Mouse (Mus musculus) spleen, adult 12 weeks (tissue): ENCODE measurements at regions not wholly inside any gene's neighbourhood (a gene's known extent, or its start where the extent isn't known, plus 50 kb on each side); places are given as distances from the start of the nearest gene placed in this dataset.
"Not testable (repeated sequence)": the region's sequence is repeated elsewhere in the genome, so short reads cannot be mapped to it uniquely, and the experiment has no call there.

ENCODE experiments used
- DNase-seq: peaks from one replicate; pipeline ENCODE4 v3.0.0; 2022; ENCODE audit warnings: low spot score

DNA sequence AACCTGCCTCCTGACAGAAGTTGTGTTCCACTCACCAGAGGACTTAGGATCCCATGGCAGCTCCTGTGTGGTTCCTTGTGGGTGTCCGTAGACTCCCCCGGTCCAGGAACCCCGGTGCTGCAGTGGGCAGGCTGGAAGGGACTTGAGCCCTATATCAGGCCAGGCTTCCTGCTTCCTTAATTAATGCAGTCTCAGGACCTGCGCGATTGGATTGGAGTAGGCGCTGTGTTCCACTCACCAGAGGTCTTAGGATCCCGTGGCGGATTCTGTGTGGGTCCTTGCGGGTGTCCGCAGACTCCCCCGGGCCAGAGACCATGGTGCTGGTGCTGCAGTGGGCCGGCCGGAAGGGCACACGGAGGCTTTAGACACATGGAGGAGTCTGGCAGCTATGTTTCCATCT lies 288.7 kb downstream of the Fut8 start:
- DNase-seq, result not testable (repeated sequence)

DNA sequence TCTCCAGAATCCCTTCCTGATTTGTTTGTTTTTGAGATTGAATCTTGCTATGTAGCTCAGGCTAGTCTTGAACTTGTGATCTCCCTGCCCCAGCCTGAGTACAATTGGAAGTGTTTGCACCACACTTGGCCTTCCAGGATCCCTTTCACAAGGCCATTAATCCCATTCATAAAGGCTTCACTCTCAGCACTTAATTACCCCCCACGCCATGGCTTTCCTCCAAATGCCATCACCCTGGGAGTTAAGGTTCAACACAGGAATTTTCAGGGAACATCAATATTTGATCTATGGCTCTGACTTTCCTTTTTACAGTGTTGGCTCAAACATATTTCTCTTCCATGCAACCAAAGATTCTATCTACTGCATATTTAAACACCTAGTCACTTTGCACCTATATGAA lies 289.6 kb downstream of the Fut8 start:
- no peak for DNase-seq

DNA sequence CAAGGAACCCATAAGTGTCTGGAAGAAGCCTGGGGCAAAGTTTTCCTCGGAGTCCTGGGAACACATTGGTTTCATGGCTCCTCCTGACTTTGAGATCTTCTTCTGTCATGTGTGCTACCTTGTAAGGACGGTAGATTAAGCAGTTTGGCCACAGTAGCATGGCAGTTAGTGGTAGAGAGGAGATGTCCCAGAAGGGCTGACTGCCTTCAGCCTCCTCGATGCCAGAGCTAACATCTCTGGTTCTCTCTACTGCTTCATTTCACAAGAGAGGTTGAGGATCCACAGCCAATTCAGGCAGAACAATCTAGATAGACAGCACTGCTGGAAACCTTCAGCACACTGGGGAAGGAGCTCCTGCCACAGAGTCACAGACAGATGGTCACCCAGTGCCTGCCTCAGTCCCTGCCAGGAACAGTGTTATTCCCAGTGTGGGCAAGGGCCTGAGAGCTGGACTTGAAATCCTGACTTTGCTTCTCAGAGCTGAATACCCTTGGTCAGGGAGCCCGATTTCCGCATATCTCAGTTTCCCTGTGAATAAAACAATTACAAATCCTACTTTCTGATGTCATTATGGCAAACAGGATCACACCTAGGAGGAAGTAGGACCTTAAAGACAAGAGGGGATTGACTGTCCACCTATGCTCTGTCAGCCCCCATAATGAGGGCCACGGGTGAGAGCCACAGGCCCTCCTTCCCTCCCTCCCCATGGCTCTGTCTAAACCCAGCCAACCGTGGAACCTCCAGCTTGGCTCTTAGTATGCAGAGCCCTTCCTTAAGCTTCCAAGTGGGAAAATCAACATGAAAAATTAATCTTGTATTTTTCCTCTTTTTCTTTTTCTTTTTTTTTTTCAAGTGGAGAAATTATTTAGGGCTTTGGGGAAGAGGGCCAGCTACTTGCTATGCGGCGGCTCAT lies 290.3 kb downstream of the Fut8 start:
- no peak for DNase-seq

DNA sequence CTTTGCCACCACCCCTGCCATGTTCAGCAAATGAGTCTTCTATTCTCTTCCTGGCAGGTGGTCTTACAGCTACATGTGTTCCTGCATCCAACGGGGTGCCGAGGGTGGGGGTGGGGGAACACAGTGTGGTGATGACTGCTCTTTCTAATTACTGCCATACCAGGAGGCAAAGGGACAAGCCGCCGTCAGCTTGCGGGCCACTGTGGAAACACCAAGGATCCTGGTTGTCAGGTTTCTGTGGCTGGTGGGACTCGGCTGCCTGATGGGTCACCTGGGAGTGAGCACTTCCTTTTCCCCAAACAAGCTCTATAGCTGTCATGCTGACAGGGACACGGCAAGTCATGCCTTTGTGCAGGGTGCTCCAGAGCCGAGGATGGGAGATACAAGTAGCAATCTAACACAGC lies 290.9 kb downstream of the Fut8 start:
- no peak for DNase-seq

DNA sequence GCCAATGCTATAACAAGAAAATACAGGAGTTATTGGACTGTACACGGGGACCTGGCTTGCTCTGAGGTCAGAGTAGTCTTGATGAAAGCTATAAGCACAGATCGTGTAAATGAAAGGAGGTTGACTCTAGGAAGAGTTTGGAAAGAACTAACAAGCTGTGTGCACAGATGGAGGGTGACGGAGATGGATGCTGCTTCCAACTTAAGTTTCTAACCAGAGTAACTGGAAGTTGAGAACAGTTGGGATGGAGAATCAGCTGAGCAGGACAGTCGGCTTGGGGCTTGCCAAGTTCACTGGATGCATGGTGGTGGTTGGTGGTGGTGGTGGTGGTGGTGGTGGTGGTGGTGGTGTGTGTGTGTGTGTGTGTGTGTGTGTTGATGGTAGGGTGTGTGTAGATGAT lies 291.5 kb downstream of the Fut8 start:
- no peak for DNase-seq

DNA sequence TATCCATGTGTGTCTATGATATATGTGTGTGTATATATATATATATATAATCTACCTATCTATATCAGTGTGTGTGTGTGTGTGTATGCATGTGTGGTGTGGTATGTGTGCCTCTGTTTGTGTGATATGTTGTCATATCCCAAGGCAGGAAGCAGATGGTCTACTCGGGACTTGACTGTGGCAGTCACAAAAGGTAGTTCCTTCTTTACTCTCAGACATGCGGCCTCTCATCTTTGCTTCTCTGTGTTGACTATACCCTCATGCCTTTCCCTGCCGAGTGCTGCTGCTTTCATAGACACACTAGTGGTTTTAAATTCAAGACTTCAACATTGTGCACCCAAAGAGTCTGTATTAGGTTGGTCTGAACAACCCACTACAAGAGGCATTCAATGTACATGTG lies 292.0 kb downstream of the Fut8 start:
- no peak for DNase-seq

DNA sequence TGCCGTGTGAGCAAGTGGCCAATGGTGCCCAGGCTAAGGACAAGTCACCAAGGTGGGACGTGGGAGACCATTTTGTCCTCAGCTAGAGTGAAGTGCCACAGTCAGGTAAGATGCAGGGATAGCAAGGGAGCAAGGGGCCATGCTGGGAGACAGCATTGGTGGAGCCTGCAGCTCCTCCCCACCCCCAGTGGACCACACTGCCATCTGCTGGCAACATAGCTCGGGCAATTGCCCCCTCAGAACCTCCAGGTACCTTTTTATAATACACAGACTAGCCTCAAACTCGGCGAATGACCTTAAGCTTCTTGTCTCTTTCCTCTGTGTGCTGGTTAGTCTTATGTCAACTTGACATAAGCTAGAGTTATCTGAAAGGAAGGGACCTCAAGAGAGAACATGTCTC lies 293.4 kb downstream of the Fut8 start:
- no peak for DNase-seq

DNA sequence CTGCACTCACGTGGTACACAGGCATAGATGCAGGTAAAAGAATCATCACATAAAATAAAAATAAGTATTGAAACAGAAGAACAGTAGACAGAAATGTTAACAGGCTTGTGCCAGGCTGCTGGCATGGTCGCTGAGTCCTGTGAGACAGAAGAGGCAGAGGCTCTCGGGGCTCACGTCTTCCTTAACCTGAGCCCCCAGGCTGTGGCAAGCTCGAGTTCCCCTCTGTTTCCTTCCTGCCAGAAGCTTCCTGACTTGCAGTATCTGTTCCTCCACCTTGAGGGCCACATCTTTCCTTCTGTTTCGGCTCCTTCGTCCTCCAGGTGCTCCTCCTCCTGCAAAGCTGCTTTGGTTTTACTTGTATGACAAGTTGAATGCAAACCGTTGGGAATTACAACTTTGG lies 294.6 kb downstream of the Fut8 start:
- DNase-seq, result no peak

DNA sequence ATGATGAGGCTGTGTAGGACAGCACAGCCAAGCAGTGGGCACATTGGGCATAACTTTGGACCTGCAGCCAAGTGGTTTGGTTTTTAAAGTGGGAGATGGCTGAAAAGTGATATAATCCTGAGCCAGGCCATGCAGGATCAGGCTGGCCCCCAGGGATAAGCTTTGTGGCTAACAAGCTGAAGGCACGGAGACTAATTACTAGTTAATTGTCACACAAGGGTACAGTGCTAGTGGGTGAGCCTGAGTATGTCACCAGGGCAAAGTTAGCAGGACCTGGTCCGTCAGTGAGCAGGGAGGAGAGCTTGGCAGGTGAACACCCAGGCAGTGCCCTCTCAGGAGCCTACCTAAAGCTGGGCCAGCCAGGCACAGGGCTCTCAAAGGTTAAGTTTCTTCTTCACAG lies 295.7 kb downstream of the Fut8 start:
- no peak for DNase-seq

DNA sequence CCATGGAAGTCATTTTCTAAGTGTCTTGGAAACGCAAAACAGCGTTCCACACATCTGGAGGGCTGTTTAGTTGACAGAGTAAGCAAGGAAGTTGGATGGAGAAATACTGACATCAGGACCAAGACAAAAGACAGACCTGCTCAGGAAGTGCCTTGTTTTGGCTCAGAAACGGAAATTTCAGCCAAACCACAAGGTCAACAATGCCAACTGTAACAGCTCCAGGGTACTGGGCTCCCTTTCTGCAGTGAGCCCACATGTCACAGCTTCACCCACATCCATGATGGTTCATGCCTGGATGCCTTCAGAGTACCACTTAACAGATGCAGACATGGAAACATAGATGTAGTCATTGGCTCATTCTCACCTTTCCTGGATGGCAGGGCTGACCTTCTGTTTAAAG lies 296.2 kb downstream of the Fut8 start:
- DNase-seq, result no peak

DNA sequence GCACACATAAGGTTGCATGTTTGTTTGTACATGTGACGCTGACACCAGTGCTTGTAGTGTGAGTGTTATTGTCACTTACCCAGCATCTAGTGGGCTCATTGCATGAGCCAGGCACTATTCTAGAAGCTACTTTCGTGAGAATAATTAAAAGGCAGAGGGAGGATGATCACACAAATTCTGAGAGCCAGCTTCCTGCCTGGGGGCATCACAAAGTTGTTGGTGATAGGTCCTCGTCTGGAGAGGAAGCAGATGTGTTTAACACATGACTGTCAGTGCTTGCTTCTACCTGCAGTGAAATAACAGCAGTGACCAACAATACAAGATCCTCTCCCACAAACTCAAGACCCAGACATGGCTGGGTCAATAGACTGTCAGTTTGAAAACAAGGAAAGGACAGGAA lies 297.2 kb downstream of the Fut8 start:
- DNase-seq, result no peak

DNA sequence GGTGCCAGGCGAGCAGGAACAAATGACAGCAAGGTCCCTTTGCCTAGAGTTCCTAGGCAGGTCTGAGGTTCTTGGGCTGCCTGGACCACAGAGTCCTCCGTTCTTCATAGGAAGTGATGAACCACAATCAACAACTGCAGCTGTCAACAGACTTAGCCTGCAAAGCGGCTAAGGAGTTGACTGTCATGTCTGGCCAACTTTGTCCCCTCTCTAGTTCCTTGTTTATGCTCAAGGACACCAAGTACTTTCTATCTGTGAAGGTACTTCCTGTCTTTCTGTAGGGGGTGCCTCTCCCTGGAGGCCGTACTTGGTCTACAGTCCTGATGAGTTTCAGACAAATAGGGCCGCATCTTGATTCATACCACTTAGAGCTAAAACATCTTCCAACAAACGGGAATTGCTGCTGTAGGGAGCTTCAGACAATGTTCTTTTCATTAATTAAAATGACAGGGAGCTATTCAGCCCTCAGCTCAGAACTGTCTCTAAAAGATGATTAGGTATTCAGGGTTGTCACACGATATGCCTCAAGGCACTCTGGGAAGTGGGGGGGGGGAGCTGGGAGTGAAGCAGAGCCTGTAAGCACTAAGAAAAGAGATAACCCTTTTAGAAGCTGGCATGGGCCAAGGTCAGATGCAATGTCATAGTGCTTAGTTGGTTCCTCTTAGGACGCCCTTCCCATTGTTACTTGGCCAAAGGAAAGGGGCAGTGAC lies 299.4 kb downstream of the Fut8 start:
- DNase-seq, result no peak

DNA sequence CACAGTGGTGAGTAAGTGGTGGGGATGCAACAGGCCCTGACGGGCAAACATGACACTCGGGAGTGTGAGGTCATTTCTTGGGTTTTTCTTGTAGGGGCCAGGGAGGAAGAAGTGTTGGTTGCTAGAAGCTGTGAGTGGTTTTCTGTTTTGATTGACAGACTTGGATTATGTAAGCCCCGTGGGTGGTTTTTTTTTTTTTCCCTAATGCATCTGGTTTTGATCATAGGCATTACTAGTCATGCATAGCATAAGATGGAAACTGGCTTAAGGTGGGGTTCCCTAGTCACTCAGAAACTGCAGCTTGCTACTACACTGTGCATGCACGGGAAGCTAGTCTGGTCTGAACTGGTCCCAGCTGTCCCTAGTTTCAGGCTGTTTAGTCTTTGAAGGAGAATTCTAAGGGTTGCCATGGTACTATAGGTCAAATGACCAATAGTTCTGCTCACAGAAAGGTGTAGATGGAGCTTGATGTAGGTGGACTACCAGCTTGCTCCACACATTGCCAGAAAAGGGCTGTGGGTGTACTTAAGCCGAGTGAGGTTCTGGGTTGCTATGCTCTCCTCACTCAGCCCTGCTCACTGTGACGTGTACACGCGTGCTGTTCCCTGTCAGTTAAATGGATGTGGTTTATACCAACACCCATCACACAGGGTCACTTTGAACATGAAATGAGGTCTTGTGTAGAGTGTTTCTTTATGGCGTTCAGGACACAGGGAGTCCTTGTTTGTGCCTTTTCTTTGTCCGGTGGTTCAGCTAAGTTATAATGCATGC lies 301.9 kb downstream of the Fut8 start:
- no peak for DNase-seq

DNA sequence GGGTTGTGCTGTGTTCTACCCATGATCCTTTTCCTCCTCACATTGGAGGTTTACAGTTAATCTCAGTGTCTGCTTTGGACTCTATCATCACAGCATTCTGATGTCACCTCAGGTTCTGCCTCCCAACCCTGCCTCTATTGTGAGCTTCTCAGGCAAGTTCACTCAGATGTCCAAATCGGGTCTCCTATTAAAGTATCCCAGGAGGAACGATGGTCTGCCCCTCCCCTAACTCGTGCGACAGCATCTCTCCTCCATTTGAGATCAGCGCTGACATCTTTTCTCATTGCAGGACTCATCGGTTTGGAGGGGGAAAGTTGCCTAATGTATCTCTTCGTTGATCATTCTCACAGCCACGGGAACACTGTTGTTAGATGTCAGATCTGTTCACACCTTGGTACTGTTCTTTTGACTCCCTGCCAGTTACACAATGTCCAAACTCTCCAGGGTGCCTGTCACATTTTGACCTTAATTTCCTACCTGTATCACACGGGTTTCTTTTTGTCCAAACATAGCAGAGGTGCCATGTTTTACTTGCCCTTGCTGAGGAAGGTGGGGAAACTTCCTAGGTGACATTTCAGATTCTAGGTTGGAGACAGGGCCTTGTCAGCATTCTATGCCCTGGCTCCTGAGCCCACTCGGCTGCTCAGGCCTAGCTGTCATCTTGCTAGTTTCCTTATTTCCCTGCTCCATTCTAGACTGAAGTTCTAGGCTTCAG lies 303.3 kb downstream of the Fut8 start:
- DNase-seq, result no peak

DNA sequence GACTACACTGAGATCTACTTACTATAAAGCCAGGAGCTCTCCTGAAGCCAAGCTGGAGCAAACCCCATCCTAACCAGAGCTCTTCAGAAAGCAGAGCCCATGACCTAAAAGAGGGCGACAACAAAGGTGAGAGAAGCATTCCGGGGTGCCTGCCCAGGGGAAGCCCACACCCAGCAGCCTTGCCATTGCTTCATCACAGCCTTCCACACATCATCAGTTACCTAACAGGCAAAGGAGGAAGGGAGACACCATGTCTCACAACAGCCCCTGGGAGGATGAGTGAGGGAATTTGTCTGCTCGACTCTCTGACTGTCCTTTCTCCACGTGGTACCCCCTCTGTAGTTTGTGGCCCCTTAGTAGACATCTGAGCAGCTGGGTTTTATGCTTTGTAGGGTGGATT lies 303.9 kb downstream of the Fut8 start:
- DNase-seq, result no peak

DNA sequence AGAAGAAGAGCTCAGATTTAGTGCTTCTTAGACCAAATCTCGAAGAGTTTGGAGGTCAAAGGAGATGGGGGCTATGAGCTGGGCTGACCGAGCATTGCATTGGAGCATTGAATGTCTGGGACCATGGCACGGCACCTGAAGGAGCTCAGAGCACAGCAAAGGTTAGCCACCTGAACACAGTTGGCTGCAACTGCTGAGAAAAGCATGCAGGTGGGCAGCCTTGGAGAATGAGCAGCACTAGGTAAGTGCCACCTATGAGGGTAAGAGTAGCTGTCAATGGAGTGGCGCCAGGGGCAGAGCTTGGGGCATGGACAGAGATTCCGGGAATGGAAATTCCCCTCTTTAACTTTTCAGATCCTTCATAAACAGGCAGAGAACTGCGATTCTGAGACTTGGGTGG lies 305.7 kb downstream of the Fut8 start:
- no peak for DNase-seq

DNA sequence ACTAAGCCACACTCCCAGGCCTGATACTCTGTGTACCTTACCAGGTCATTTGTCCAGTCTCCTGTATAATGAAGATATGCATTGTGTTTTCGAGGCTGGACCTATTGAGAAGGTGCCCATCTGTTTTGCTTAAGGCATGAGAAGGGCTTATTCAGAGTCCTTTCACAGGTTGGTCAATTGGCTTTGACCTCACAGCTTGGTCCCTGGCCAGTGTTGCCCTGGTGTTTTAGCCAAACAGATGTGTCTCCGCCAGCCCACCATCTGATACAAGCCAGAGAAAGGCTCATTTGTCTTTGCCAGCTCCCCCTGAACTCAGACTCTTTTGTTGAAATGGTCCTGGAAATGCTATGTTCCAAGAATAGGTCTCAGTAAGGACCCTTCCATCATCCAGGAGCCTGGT lies 308.2 kb downstream of the Fut8 start:
- no peak for DNase-seq

DNA sequence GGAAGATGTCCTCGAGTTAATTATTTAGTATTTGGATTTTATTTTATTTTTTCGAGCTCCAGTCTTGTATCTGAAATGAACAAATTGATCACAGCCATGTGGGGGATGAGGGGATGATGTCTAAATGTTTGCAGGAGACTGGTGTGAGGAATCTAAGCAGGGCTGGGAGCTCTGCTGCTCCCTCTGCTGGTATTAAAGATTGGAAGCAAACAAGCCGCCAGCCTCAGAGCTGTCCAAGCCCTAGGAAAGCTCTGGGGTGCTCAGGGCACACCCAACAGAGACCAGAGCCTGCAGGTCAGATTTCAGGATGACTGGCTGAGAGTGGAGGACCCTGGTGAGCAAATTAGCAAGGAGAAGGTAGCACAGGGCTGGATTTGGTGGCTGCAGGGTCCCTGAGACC lies 330.4 kb downstream of the Fut8 start:
- no peak for DNase-seq

DNA sequence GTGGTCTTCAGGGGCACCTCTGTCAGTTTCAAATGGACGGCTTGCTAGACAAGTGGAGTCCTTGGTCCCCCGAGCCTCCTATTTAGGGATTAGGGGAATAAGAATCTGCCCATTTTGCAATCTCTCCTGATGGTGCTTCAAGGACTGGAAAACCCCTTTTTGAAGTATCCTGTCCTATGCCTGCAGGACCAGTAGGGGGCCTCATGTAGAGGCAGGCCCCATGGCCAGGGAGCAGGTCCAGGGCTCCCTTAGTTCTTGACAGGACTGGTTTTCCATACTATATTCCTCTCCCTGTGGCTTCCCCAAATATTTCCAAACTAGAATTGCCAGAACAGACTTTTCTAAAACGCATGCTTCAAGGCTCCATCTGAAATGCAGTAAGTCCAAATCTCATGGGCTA lies 332.6 kb downstream of the Fut8 start:
- no peak for DNase-seq

DNA sequence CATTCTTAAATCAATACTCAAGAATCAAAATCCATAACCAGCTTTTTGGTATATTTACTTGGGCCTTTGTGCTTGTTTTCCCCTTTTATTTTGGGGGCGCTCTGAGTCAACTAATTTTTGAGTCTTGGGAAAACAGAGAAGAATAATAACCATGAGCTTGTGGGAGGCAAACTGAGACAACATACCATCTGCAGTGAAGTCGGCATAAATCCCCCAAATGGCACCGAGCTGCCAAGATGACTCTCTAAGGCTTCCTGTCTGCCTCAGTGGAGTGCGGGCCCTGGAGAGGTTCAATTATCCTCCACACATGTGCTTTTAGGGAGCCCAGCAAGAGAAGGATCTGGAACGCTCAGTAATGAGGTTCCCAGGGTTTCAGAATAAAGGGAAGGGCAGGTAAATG lies 333.1 kb downstream of the Fut8 start:
- DNase-seq, result no peak

DNA sequence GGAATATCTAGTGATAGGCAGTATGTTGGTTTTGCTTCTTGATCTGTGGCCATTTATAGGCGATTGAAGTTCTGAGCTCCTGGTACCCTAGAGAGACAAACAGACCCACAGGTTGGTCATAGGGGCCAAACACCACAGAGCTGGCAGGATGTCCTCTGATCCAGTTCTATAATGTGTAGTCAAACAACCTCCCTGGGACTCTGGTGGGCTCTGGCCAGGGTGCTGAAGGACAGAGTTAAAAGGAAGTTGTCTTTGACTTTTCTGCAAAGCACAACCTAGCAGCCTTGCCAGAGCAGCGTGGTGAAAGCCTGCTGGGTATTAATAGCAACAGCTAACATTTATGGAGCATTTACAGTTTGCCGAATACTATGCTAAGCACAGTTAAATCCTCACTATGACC lies 337.1 kb downstream of the Fut8 start:
- DNase-seq, result no peak

DNA sequence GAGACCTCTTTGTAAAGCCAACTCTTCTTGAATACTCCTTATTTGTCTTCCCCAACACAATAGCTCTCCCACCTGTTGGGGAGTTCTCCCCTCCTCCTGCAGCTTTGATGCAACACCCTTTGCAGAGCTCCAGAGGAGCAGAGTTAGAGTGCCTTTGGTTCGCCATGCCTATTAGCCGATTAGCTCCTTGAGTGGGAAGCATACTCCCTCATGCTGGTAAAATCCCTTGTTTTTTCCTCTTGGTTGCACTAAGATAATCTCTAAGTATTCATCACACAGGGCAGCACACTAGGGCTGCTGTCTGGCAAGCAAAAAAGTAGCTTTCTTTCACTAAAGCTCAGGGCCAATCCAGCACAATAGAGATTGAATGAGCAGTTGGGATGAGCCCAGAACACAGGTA lies 350.4 kb downstream of the Fut8 start:
- no peak for DNase-seq
